Mouse (Mus musculus) cerebellum, adult 11-12 months (tissue): ENCODE data around the gene Apof.
A peak's percentile ranks its signal among the peaks of the same experiment; 100 is the strongest.

ENCODE experiments used
- DNase-seq: peaks from one replicate; pipeline ENCODE4 v3.0.0; 2022

The Apof gene

DNA sequence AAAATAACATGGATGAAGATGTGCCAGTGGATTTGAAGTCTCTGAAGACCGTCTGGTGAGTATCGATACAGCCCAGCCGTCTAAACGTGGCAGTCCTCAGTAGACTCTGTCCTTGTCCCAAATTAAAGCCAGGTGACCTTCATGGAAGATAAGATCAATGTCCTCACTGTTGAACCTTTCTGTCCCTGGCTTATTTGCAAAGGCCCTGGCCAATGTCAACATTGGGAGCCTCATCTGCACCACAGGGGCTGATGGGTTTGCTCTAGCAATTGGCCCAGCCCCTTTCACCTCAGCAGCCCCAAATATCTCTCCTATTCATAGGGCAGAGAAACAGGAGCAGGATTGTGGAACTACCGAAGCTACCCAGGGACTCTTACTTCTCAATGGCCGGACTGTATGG is at the start of gene Apof:
TSS of gene Apof (plus strand) at position 301 of the 400 bp plus-strand sequence.
- DNase-seq = no peak

DNA sequence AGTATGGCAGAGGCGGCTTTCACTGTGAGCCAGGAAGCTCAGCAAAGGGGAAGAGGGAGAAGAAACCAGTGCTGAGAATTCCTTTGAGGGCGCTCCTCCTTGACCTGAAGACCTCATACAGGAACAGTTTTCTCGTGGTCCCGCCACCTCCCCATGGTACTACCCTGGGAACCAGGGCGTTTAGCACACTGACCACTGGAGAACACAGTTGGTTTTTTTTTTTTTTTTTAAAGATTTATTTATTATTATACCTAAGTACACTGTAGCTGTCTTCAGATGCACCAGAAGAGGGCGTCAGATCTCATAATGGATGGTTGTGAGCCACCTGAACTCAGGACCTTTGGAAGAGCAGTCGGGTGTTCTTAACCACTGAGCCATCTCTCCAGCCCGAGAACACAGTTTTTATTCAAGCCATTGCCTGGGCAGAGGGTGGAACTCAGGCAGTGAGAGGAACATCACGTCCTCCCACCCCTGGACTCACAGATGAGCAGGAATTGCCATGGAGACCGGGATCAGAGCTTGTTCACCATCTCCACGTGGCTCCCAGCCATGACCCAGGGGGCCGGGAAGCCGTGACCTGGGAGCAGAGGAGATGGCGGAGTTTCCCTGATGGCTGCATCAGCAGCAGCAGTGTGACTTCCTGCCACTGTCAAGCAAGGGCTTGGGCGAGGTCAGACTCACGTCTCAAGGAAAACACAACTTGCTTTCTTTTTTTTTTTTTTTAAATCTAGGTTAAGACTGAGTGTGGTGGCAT is 46.8 kb upstream of the Apof start:
- no peak for DNase-seq

- DNase-seq = no peak
Observed at GRCm38 (mm10) chr10:128225064-128225463, 43.4 kb upstream of the Apof start.

GRCm38 (mm10) chr10:128225538-128225937 is 42.9 kb upstream of the Apof start, which contains the start of gene Mip:
Mip (plus strand) TSS chr10:128225838.
- no peak for DNase-seq

DNA sequence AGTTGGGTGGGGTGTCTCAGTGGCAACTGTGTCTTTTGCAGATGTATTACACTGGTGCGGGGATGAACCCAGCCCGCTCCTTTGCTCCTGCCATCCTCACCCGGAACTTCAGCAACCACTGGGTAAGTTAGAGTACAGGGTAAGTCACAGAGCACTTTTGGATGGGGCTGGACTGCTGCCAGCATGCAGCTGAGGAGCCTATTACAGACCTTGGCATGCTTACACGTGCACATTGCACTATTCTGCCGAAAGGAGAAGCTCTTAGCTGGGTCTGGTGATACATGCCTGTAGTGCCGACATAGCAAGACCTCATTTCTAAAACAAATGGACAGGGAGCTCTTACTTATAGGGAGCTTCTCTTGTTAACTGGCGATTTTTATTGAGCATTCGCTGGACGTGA is 40.9 kb upstream of the Apof start:
- DNase-seq = no peak

DNA sequence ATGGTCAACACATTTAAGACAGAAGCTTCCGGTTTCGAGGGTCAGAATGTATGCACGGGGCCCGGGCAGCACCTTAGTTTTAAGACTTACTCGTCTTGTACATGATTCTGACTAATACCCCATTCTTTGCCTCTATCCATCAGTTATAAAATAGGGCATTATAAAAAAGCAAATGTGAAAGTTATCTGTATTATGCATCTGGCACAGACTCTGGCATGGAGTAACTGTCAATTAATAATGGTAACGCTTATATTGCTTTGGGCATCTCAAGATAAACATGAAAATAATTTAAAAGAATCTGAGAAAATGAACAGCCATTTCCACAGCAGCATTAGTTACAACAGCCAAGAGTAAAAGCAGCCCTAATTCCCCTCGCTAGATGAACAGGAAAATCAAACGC is 40.5 kb upstream of the Apof start:
- no peak for DNase-seq

GRCm38 (mm10) chr10:128230582-128230981 is 37.9 kb upstream of the Apof start:
- DNase-seq = no peak

DNA sequence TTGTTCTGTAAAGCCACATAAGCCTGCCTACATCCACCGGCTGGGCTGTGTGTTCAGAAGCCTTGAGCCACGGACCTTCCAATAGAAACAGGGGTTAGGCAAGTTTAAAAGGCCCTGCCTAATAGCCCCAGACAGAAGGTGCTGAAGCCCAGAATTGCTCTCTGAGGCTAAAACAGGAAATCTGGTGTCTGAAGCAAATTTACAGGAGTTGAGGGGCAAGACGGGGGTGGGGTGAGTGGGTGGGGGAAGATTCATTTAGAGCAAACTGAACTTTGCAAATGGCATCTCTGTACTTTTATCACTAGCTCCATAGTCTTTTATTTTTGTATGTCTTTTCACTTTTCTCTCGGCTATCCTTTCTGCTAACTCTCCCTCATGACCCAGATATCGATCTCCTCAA is 37.3 kb upstream of the Apof start:
- no peak for DNase-seq

DNA sequence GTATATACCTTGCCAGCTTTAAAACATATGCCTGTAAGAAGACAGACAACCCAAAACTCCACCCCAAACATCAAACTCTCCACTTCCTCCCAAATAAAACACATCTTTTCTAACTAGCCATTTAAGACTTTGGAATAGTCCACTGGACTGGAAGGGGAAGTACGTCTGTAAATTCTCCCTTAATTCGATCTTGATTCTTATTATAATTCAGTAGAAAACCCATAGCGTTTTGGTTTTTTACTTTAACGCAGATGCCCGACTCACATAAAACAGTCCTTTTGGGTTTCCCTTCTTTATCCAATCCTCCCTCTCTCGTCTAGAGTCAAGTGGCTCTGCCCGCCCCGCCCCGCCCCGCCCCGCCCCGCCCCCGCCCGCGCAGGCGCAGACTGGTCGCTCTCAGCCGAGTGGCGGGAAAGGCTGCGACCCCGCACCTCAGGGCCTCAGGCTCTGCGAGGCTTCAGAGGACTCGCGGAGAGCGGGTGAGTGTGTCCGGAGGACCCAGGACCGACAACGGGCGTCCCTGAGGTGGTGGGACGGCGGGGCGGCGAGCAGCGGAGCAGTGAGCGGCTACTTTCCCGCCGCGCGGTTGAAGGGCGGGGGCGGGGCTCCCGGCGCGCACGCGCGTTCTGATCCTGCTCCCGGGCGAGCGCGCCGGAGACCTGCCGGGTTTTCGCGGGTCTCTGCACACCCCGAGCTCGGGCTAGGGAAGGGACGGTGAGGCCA is 36.6 kb upstream of the Apof start, which contains the start of gene Timeless:
TSS of gene Timeless (plus strand) at position 369 of the 723 bp plus-strand sequence.
- peak; percentile 84 for DNase-seq

GRCm38 (mm10) chr10:128232420-128232985 is 36.0 kb upstream of the Apof start:
- peak; percentile 63 for DNase-seq

- DNase-seq = no peak
Observed at GRCm38 (mm10) chr10:128236321-128236720, 32.1 kb upstream of the Apof start.

DNA sequence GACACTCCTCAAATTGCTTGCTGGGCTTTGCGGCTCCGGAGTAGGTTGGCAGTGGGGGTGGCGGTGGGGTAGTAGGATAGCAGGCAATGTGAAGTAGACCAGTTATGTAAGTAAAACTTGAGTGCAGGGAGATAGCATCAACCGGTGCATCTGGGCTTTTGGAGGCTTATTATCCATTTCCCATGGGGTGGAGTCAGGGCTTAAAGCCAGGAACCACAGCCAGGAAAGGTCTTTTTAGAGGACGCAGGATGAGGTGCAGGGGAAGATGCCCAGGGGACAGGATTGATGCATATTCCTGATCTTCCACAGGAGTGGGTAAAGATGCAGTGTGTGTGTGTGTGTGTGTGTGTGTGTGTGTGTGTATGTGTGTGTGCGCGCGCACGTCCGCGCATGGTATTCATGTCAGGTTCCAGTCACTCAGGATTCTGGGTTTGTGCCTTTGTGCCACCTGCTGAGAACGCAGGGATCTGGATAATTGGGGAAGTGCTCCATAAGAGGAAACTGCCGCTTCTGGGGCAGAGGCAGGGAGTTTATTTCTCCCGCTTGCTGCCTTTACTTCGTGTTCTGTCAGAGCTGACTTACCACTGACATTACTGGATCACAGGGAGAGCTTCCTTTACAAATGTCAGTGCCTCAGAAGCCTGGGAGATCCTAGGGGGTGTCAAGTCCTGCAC is 30.5 kb upstream of the Apof start:
- peak; percentile 31 for DNase-seq

DNA sequence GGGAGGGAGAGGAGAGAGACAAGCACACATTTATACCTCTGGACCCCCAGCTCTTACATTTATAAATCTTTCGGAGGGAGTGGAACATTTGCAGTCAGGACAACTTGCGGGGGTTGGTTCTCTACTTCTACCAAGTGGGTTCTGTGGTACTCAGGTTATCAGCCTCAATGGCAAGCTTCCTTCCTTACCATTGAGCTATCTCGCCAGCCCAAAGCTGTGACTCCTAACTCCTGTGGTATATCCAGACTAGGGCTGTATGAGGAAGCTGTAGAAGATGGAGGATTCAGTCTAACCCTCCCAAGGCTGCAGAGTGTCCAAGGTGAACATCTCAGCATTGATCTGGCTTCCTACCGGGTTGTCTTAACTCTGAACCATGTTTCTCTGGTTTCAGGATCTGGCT is 29.3 kb upstream of the Apof start:
- DNase-seq = no peak

GRCm38 (mm10) chr10:128240131-128240530 is 28.3 kb upstream of the Apof start:
- DNase-seq = no peak

GRCm38 (mm10) chr10:128243252-128243651 is 25.2 kb upstream of the Apof start:
- no peak for DNase-seq

DNA sequence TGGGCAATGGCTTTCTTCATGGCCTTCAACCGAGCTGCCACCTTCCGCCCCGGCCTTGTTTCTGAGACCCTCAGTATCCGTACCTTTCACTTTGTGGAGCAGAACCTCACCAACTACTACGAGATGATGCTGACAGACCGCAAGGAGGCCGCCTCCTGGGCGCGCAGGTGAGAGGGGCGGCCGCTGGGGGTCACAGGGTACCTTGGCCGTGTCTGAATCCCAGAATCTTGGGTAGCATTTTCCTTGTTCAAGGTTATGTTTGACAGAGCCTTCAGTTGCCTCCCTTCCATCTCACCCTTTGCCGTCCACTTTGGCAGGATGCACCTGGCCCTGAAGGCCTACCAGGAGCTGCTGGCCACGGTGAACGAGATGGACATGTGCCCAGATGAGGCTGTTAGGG is 24.4 kb upstream of the Apof start:
- no peak for DNase-seq

GRCm38 (mm10) chr10:128247020-128247732 is 21.3 kb upstream of the Apof start:
- no peak for DNase-seq

- no peak for DNase-seq
Observed at GRCm38 (mm10) chr10:128250565-128250964, 17.9 kb upstream of the Apof start.

- DNase-seq = no peak
Observed at GRCm38 (mm10) chr10:128253677-128254255, 14.7 kb upstream of the Apof start, which contains the start of gene Apon. Apon (plus strand) TSS chr10:128254096.

GRCm38 (mm10) chr10:128255925-128256324 is 12.5 kb upstream of the Apof start:
- DNase-seq = no peak

- DNase-seq = no peak
Observed at GRCm38 (mm10) chr10:128256328-128256727, 12.1 kb upstream of the Apof start.

DNA sequence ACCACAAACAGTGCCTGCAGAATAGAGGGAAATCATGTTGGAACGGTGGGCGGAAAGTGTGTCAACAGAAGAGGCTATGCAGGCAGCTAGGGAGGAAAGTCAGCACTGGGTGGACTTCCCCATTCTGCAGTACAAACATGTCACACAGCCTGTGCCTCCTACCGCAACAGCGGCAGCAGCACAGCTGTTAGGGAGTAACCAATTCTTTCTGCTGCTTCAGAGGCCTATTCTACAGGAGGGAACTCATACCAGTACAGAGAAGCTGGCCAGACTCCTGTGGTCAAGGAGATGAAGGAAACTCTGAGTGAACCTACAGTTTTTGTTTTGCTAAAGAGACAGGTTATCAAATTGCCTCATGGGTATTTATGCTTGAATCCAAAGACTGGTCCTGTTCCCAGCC is 9.5 kb upstream of the Apof start:
- no peak for DNase-seq
